Mouse (Mus musculus) G1E (cell line): ENCODE data around the gene Itgb5.

Source experiments
- CTCF ChIP-seq: IDR thresholded peaks from 2 replicates; pipeline ENCODE4 v1.5.1; 2012; ENCODE audit warnings: low read depth, low read length, inconsistent platforms, mixed read lengths
- GATA1 ChIP-seq: IDR thresholded peaks from 2 replicates; pipeline ENCODE4 v1.6.1; 2012; ENCODE audit warnings: borderline replicate concordance, low read length, inconsistent platforms, mixed read lengths
- GATA2 ChIP-seq: IDR thresholded peaks from 2 replicates; pipeline ENCODE4 v1.6.1; 2012; ENCODE audit warnings: low read depth, low read length, inconsistent platforms, borderline replicate concordance
- POLR2AphosphoS5 ChIP-seq: IDR thresholded peaks from 2 replicates; pipeline ENCODE4 v1.6.1; 2012; ENCODE audit warnings: low read depth, low read length, inconsistent platforms; ENCODE audit not compliant: insufficient replicate concordance
- TAL1 ChIP-seq: conservative IDR thresholded peaks from 2 replicates; pipeline ENCODE4 v1.6.1; 2012; ENCODE audit warnings: low read depth, low read length, inconsistent platforms, mixed read lengths

DNA sequence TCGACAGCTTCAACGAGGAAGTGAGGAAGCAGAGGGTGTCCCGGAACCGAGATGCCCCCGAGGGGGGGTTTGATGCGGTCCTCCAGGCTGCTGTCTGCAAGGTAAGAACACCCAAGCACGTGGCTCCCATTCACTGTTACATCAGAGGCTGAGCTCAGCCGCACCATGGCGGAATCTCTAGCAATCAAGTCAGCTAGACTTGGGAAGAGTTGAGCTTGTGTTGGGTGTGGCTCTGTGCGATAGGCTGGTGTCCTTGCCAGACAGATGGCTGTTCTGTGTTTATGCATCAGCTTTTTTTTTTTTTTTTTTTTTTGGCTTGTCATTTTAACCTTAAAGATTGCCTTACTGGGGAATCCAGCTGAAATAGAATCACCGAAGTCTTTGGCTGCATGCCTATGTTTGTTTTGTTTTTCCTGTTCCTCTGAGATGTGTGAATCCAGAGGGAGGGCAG, 55.6 kb downstream of the Itgb5 start:
- TF ChIP-seq CTCF (no peak), GATA2 (no peak), POLR2AphosphoS5 (no peak), GATA1 (no peak), TAL1 (no peak)
